Mouse (Mus musculus): Measurements from ENCODE around the gene Zfp715.

DNA sequence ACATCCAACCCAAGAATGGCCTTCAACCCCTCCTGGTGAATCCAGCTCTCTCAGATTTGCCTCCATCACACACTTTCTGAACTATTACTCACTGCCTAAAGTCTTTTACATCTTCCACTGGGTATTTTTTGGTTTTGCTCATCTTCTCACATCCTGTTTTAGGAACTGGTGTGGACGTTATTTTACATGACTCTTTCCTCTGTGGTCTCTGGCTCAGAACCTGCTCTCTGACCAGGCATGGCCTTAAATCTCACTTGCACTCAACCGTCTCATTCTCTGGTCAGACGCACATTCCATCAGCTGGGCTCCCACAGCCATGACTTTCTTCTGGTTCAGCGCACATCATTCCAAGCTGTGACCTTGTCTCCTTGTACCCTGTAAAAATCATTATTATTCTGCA lies 27.7 kb upstream of the Zfp715 start:
- TF ChIP-seq CTCF (conservative IDR thresholded peaks at IDR 0.05; ENCODE audit: insufficient read depth, insufficient read length, low read depth, low read length) (no peak), POLR2A (IDR thresholded peaks at IDR 0.05; ENCODE audit: low read depth, low read length) (no peak)
